ENCODE assay signal across 9 mouse cellular contexts in genomic region chr5:123013599-123014315, GRCm38 (mm10). TPM values are rescaled to one million over a fixed set of nuclear protein-coding genes. Genes with fewer than 3 reads are reported as not detected.
A peak's percentile ranks its signal among the peaks of the same experiment; 100 is the strongest.
DNase-seq lines count a peak whose midpoint lies in the region; ATAC-seq and TF ChIP-seq lines count a peak whose summit lies in the region.
"Had no signal": no experiment of that assay in that cellular context is flagged by ENCODE, and none has a peak within 500 bp of the region (broad histone marks: within the 10 kb centered on the region; RNA-seq: fewer than 3 reads in every experiment).

No protein-coding gene starts in this region.

- no peak overlapping the region for H3K4me2 ChIP-seq in kidney, embryonic 16.5 days (replicated peaks; ENCODE audit: low read depth, low read length)

- no peak overlapping the region for H3K9ac ChIP-seq in kidney, embryonic 16.5 days (replicated peaks; ENCODE audit: low read length)

- intact Hi-C loops in left cerebral cortex, postnatal 36 days (cut with DNase I), result loop anchor here (2.0 to 5.0 kb wide), 4 partner anchors 25 to 86 kb away; partner anchors contain the start of genes Kdm2b and Morn3

- no peak for TF ChIP-seq POLR2A in embryonic fibroblast, embryonic 13.5 days (IDR thresholded peaks at IDR 0.05; ENCODE audit: low read depth, low read length)

- 0 out of 2 replicates have a peak, but pooled peaks have one; percentile 8 for TF ChIP-seq CTCF in embryonic fibroblast, embryonic 13.5 days (IDR thresholded peaks at IDR 0.05; ENCODE audit: borderline replicate concordance, insufficient read depth, low read length)

- H3K4me3 ChIP-seq in kidney, embryonic 16.5 days (ENCODE audit: low read length), result no peak overlapping the region
- H3K4me3 ChIP-seq in embryonic fibroblast, embryonic 13.5 days (ENCODE audit: insufficient read depth, low read length), result no peak overlapping the region

- ATAC-seq in kidney, embryonic 16.5 days (ENCODE audit: low FRiP score, low TSS enrichment), result no peak
- ATAC-seq in hematopoietic stem cell, adult 5-6 weeks (replicated peaks in 1 of 2; ENCODE audit: insufficient read depth in 1 of 2, low FRiP score in 2 of 2, low TSS enrichment in 1 of 2, low read depth in 1 of 2, poor library complexity in 2 of 2, severe bottlenecking in 2 of 2), result 0 out of 4 replicates have a peak, but pooled peaks have one; percentile 31 to 38
- 0 out of 2 replicates have a peak, but pooled peaks have one; percentile 36 for ATAC-seq in monocyte, adult 5-6 weeks (replicated peaks; ENCODE audit: insufficient number of reproducible peaks, low FRiP score, low TSS enrichment, poor library complexity, severe bottlenecking)

- H3K27ac ChIP-seq in kidney, embryonic 16.5 days (ENCODE audit: low read length), result no peak overlapping the region
- no peak overlapping the region for H3K27ac ChIP-seq in embryonic fibroblast, embryonic 13.5 days (ENCODE audit: insufficient read depth, low read length)

- peak; percentile 65 for DNase-seq in kidney, adult 18-20 months
- peak; percentile 64 to 83 for DNase-seq in adrenal gland, postnatal 36 days
- DNase-seq in left cerebral cortex, postnatal 36 days (ENCODE audit: low spot score in 2 of 2), result peak; percentile 53 to 62
- DNase-seq in telencephalon, adult 2 months (ENCODE audit: low read depth, low spot score), result peak; percentile 58

- H3K9me3 ChIP-seq in kidney, embryonic 16.5 days (ENCODE audit: low read length), result no peaks in the 10 kb centered on the region
- H3K9me3 ChIP-seq: embryonic facial prominence, embryonic 13.5 days had no signal

- WGBS in kidney, embryonic 16.5 days, result 56% methylated on average over 9 of the region's 9 CpGs

- H3K27me3 ChIP-seq in kidney, embryonic 16.5 days (ENCODE audit: insufficient read depth, low read length), result no peaks in the 10 kb centered on the region
- H3K27me3 ChIP-seq: embryonic facial prominence, embryonic 13.5 days had no signal

- peaks cover 15% of the 10 kb centered on the region for H3K4me1 ChIP-seq in kidney, embryonic 16.5 days (ENCODE audit: insufficient read depth, low read length)
- no peaks in the 10 kb centered on the region for H3K4me1 ChIP-seq in embryonic fibroblast, embryonic 13.5 days (ENCODE audit: control insufficient read depth, insufficient read depth, low read length)

- no peaks in the 10 kb centered on the region for H3K36me3 ChIP-seq in kidney, embryonic 16.5 days (ENCODE audit: insufficient read depth, low read length)
- H3K36me3 ChIP-seq: embryonic facial prominence, embryonic 13.5 days had no signal

RNA-seq across cellular contexts. Expression of gene Orai1, which starts 1.1 kb away (rescaled TPM):
- polyA plus RNA-seq in kidney, embryonic 16.5 days (2015; fragmentation: Nextera tagmentation; extraction: Ambion mirVana), result 17.5 and 22.1 TPM in 2 replicates
- total RNA-seq in adrenal gland, postnatal 36 days (2021), result 10 to 100 TPM in 1 of 2 experiments, 1 to 10 TPM in 1; 9.2 to 12.3 TPM
- polyA plus RNA-seq in embryonic fibroblast, embryonic 13.5 days (2011; ENCODE audit: insufficient read length, low read depth, missing spikeins), result 9.3 and 10.6 TPM in 2 replicates
- total RNA-seq in hematopoietic stem cell, adult 5-6 weeks (2017), result 16.8 and 18.2 TPM in 2 replicates
- total RNA-seq in left cerebral cortex, postnatal 36 days (2021), result 1 to 10 TPM; 7.0 to 7.9 TPM
- 14.6 to 21.8 TPM (median 17.2 TPM) in 3 replicates for total RNA-seq in monocyte, adult 5-6 weeks (2017)

RNA-seq across cellular contexts. Expression of gene Kdm2b, which starts 24.1 kb away (rescaled TPM):
- 92.2 and 95.6 TPM in 2 replicates for polyA plus RNA-seq in kidney, embryonic 16.5 days (2015; fragmentation: Nextera tagmentation; extraction: Ambion mirVana)
- 10 to 100 TPM; 13.4 to 14.7 TPM for total RNA-seq in adrenal gland, postnatal 36 days (2021)
- 18.0 and 22.4 TPM in 2 replicates for polyA plus RNA-seq in embryonic fibroblast, embryonic 13.5 days (2011; ENCODE audit: insufficient read length, low read depth, missing spikeins)
- 59.0 and 70.8 TPM in 2 replicates for total RNA-seq in hematopoietic stem cell, adult 5-6 weeks (2017)
- 10 to 100 TPM; 23.7 to 27.3 TPM for total RNA-seq in left cerebral cortex, postnatal 36 days (2021)
- 24.1 to 26.8 TPM (median 25.5 TPM) in 3 replicates for total RNA-seq in monocyte, adult 5-6 weeks (2017)

RNA-seq across cellular contexts. Expression of gene Morn3, which starts 33.1 kb away (rescaled TPM):
- polyA plus RNA-seq in kidney, embryonic 16.5 days (2015; fragmentation: Nextera tagmentation; extraction: Ambion mirVana), result 0.56 TPM in 1 of 2 replicates, not detected in the other
- not detected for total RNA-seq in adrenal gland, postnatal 36 days (2021)
- not detected in 2 replicates for polyA plus RNA-seq in embryonic fibroblast, embryonic 13.5 days (2011; ENCODE audit: insufficient read length, low read depth, missing spikeins)
- 0.25 TPM in 1 of 2 replicates, not detected in the other for total RNA-seq in hematopoietic stem cell, adult 5-6 weeks (2017)
- not detected for total RNA-seq in left cerebral cortex, postnatal 36 days (2021)
- total RNA-seq in monocyte, adult 5-6 weeks (2017), result not detected in 3 replicates
- polyA plus RNA-seq: embryonic facial prominence, embryonic 13.5 days had no signal

RNA-seq across cellular contexts. Expression of gene Tmem120b, which starts 54.5 kb away (rescaled TPM):
- 16.8 and 20.0 TPM in 2 replicates for polyA plus RNA-seq in kidney, embryonic 16.5 days (2015; fragmentation: Nextera tagmentation; extraction: Ambion mirVana)
- 10 to 100 TPM; 27.0 to 48.7 TPM for total RNA-seq in adrenal gland, postnatal 36 days (2021)
- polyA plus RNA-seq in embryonic fibroblast, embryonic 13.5 days (2011; ENCODE audit: insufficient read length, low read depth, missing spikeins), result 5.5 and 9.1 TPM in 2 replicates
- total RNA-seq in hematopoietic stem cell, adult 5-6 weeks (2017), result 0.56 and 2.7 TPM in 2 replicates
- 10 to 100 TPM; 13.2 to 17.7 TPM for total RNA-seq in left cerebral cortex, postnatal 36 days (2021)
- 0.67 to 3.5 TPM (median 2.0 TPM) in 3 replicates for total RNA-seq in monocyte, adult 5-6 weeks (2017)
